Mouse (Mus musculus): ENCODE data around the gene Gatad2a. TPM values are rescaled to one million over a fixed set of nuclear protein-coding genes. Genes with fewer than 3 reads are reported as not detected.

Gene Gatad2a
- polyA plus RNA-seq, 1 experiment = 79.8 TPM

- TF ChIP-seq GATA1 (IDR thresholded peaks at IDR 0.05; ENCODE audit: low read length) = no peak
These were observed 118.2 kb downstream of the Gatad2a start for GRCm38 (mm10) chr8:69877992-69878391.

GRCm38 (mm10) chr8:69877396-69877795 is 118.8 kb downstream of the Gatad2a start:
- no peak for TF ChIP-seq GATA1 (IDR thresholded peaks at IDR 0.05; ENCODE audit: low read length)

- TF ChIP-seq GATA1 (IDR thresholded peaks at IDR 0.05; ENCODE audit: low read length) = no peak
These were observed 119.2 kb downstream of the Gatad2a start for GRCm38 (mm10) chr8:69876967-69877366.

GRCm38 (mm10) chr8:69876097-69876496 is 120.1 kb downstream of the Gatad2a start:
- no peak for TF ChIP-seq GATA1 (IDR thresholded peaks at IDR 0.05; ENCODE audit: low read length)

- no peak for TF ChIP-seq GATA1 (IDR thresholded peaks at IDR 0.05; ENCODE audit: low read length)
These were observed 121.5 kb downstream of the Gatad2a start for GRCm38 (mm10) chr8:69874654-69875053.

GRCm38 (mm10) chr8:69874155-69874554 is 122.0 kb downstream of the Gatad2a start:
- TF ChIP-seq GATA1 (IDR thresholded peaks at IDR 0.05; ENCODE audit: low read length) = no peak

GRCm38 (mm10) chr8:69870907-69871306 is 125.3 kb downstream of the Gatad2a start:
- TF ChIP-seq GATA1 (IDR thresholded peaks at IDR 0.05; ENCODE audit: low read length) = no peak

GRCm38 (mm10) chr8:69870003-69870765 is 126.0 kb downstream of the Gatad2a start:
- no peak for TF ChIP-seq GATA1 (IDR thresholded peaks at IDR 0.05; ENCODE audit: low read length)

GRCm38 (mm10) chr8:69867696-69868326 is 128.4 kb downstream of the Gatad2a start:
- TF ChIP-seq GATA1 (IDR thresholded peaks at IDR 0.05; ENCODE audit: low read length) = no peak

GRCm38 (mm10) chr8:69864180-69864579 is 132.0 kb downstream of the Gatad2a start:
- TF ChIP-seq GATA1 (IDR thresholded peaks at IDR 0.05; ENCODE audit: low read length) = no peak

- TF ChIP-seq GATA1 (IDR thresholded peaks at IDR 0.05; ENCODE audit: low read length) = no peak
These were observed 132.7 kb downstream of the Gatad2a start for GRCm38 (mm10) chr8:69863387-69864020.

- no peak for TF ChIP-seq GATA1 (IDR thresholded peaks at IDR 0.05; ENCODE audit: low read length)
These were observed 134.9 kb downstream of the Gatad2a start for GRCm38 (mm10) chr8:69861251-69861650.

- TF ChIP-seq GATA1 (IDR thresholded peaks at IDR 0.05; ENCODE audit: low read length) = no peak
These were observed 135.4 kb downstream of the Gatad2a start for GRCm38 (mm10) chr8:69860807-69861206.

Other genes with a start within 250 kb of the Gatad2a start
- gene Zfp963, start 246.4 kb downstream of the Gatad2a start, polyA plus RNA-seq (2012) = 0.80 and 1.0 TPM in 2 replicates
- 0.72 and 1.4 TPM in 2 replicates for gene Gm20422, start 221.5 kb downstream of the Gatad2a start, polyA plus RNA-seq (2012)
- 42.1 and 42.9 TPM in 2 replicates for gene Atp13a1, start 205.2 kb downstream of the Gatad2a start, polyA plus RNA-seq (2012)
- gene Zfp866, start 205.2 kb downstream of the Gatad2a start, polyA plus RNA-seq (2012) = 1.4 and 1.5 TPM in 2 replicates
- 29.1 and 44.6 TPM in 2 replicates for gene Gmip, start 187.7 kb downstream of the Gatad2a start, polyA plus RNA-seq (2012)
- 0.38 and 0.43 TPM in 2 replicates for gene Lpar2, start 174.0 kb downstream of the Gatad2a start, polyA plus RNA-seq (2012)
- gene Pbx4, start 163.9 kb downstream of the Gatad2a start, polyA plus RNA-seq (2012) = 3.3 and 4.0 TPM in 2 replicates
- gene Cilp2, start 108.7 kb downstream of the Gatad2a start, polyA plus RNA-seq (2012) = 0.02 and 0.03 TPM in 2 replicates
- 0.13 and 0.17 TPM in 2 replicates for gene Tssk6, start 94.2 kb downstream of the Gatad2a start, polyA plus RNA-seq (2012)
- gene Ndufa13, start 93.8 kb downstream of the Gatad2a start, polyA plus RNA-seq (2012) = 148 and 187 TPM in 2 replicates
- 4.4 and 7.0 TPM in 2 replicates for gene Yjefn3, start 93.7 kb downstream of the Gatad2a start, polyA plus RNA-seq (2012)
- 44.0 and 45.1 TPM in 2 replicates for gene Mau2, start 46.4 kb upstream of the Gatad2a start, polyA plus RNA-seq (2012)
- gene Sugp1, start 46.4 kb upstream of the Gatad2a start, polyA plus RNA-seq (2012) = 48.9 and 53.3 TPM in 2 replicates
- gene Tm6sf2, start 76.5 kb upstream of the Gatad2a start, polyA plus RNA-seq (2012) = 0.08 TPM in 1 of 2 replicates, not detected in the other
- gene Hapln4, start 87.1 kb upstream of the Gatad2a start, polyA plus RNA-seq (2012) = not detected in 2 replicates
- gene Ncan, start 124.5 kb upstream of the Gatad2a start, polyA plus RNA-seq (2012) = not detected in 2 replicates
- gene Nr2c2ap, start 134.9 kb upstream of the Gatad2a start, polyA plus RNA-seq (2012) = 17.2 and 17.9 TPM in 2 replicates
- gene Rfxank, start 142.8 kb upstream of the Gatad2a start, polyA plus RNA-seq (2012) = 3.2 and 6.5 TPM in 2 replicates
- 20.5 and 52.7 TPM in 2 replicates for gene Borcs8, start 143.1 kb upstream of the Gatad2a start, polyA plus RNA-seq (2012)
- gene Mef2b, start 143.3 kb upstream of the Gatad2a start, polyA plus RNA-seq (2012) = 2.7 and 3.6 TPM in 2 replicates
- 130 and 149 TPM in 2 replicates for gene Tmem161a, start 176.0 kb upstream of the Gatad2a start, polyA plus RNA-seq (2012)
- 18.7 and 20.1 TPM in 2 replicates for gene Slc25a42, start 215.9 kb upstream of the Gatad2a start, polyA plus RNA-seq (2012)
- 21.8 and 26.2 TPM in 2 replicates for gene Sugp2, start 237.8 kb upstream of the Gatad2a start, polyA plus RNA-seq (2012)
- gene Armc6, start 238.1 kb upstream of the Gatad2a start, polyA plus RNA-seq (2012) = 24.5 and 26.2 TPM in 2 replicates

Measured in G1E-ER4 (cell line).